Mouse (Mus musculus): Measurements from ENCODE around the gene Dnajc19. TPM values are rescaled to one million over a fixed set of nuclear protein-coding genes. Genes with fewer than 3 reads are reported as not detected.
A peak's percentile ranks its signal among the peaks of the same experiment; 100 is the strongest.

Gene Dnajc19
- polyA plus RNA-seq, 1 experiment from 2014 or later: 166 TPM

GRCm38 (mm10) chr3:34020382-34021258 lies 60.5 kb downstream of the Dnajc19 start:
- H3K27ac ChIP-seq (ENCODE audit: low read depth, low read length): peak overlapping the region; percentile 86
- peak overlapping the region; percentile 98 for H3K9ac ChIP-seq (ENCODE audit: low read length)
- H3K36me3 ChIP-seq (ENCODE audit: control insufficient read depth, insufficient read depth, low read length): no peaks in the 10 kb centered on the region
- H3K4me3 ChIP-seq (ENCODE audit: low read depth, low read length): peak overlapping the region; percentile 96
- no peaks in the 10 kb centered on the region for H3K9me3 ChIP-seq (ENCODE audit: control insufficient read depth, low read length)
- H3K27me3 ChIP-seq (ENCODE audit: control insufficient read depth, insufficient read depth, low read length): no peaks in the 10 kb centered on the region; the same call in 1 of the 2 replicates
- ATAC-seq (replicated peaks; ENCODE audit: low FRiP score) (peak; percentile 72), DNase-seq (ENCODE audit: low spot score) (no peak)
- H3K4me2 ChIP-seq (ENCODE audit: low read depth, low read length, severe bottlenecking): peak overlapping the region; percentile 60
- peaks cover 4% of the 10 kb centered on the region; the same call in 1 of the 2 replicates for H3K4me1 ChIP-seq (replicated peaks; ENCODE audit: control insufficient read depth, insufficient read depth, low read length)
- under 1% methylated on average over 39 of the region's 70 CpGs for WGBS

GRCm38 (mm10) chr3:34019540-34020381 lies 61.4 kb downstream of the Dnajc19 start, which contains the start of gene Fxr1:
Fxr1 (plus strand) TSS chr3:34019943.
- H3K9ac ChIP-seq (ENCODE audit: low read length): peak within 1 kb of the TSS; percentile 98
- H3K4me2 ChIP-seq (ENCODE audit: low read depth, low read length, severe bottlenecking): peak within 1 kb of the TSS; percentile 60
- peak; percentile 91 for DNase-seq (ENCODE audit: low spot score)
- H3K9me3 ChIP-seq (ENCODE audit: control insufficient read depth, low read length): no peaks in the 10 kb centered on the region
- peak within 1 kb of the TSS; percentile 86 for H3K27ac ChIP-seq (ENCODE audit: low read depth, low read length)
- no peaks in the 10 kb centered on the region for H3K36me3 ChIP-seq (ENCODE audit: control insufficient read depth, insufficient read depth, low read length)
- ATAC-seq (replicated peaks; ENCODE audit: low FRiP score): peak; percentile 96
- H3K4me3 ChIP-seq (ENCODE audit: low read depth, low read length): peak within 1 kb of the TSS; percentile 96
- peaks cover 4% of the 10 kb centered on the region; the same call in 1 of the 2 replicates for H3K4me1 ChIP-seq (replicated peaks; ENCODE audit: control insufficient read depth, insufficient read depth, low read length)
- 1% methylated on average over 84 of the region's 97 CpGs for WGBS
- no peaks in the 10 kb centered on the region; the same call in 1 of the 2 replicates for H3K27me3 ChIP-seq (ENCODE audit: control insufficient read depth, insufficient read depth, low read length)

- Histone ChIP-seq H3K4me3 (ENCODE audit: low read depth, low read length) (no peak overlapping the region), H3K9me3 (ENCODE audit: control insufficient read depth, low read length) (no peaks in the 10 kb centered on the region), H3K4me1 (replicated peaks; ENCODE audit: control insufficient read depth, insufficient read depth, low read length) (no peaks in the 10 kb centered on the region), H3K27ac (ENCODE audit: low read depth, low read length) (no peak overlapping the region), H3K4me2 (ENCODE audit: low read depth, low read length, severe bottlenecking) (no peak overlapping the region), H3K27me3 (ENCODE audit: control insufficient read depth, insufficient read depth, low read length) (no peaks in the 10 kb centered on the region), H3K9ac (ENCODE audit: low read length) (no peak overlapping the region), H3K36me3 (ENCODE audit: control insufficient read depth, insufficient read depth, low read length) (no peaks in the 10 kb centered on the region)
- no peak for DNase-seq (ENCODE audit: low spot score)
- no peak for ATAC-seq (replicated peaks; ENCODE audit: low FRiP score)
- 82% methylated on average over 6 of the region's 6 CpGs for WGBS
Observed at GRCm38 (mm10) chr3:34008191-34008590, 72.9 kb downstream of the Dnajc19 start.

GRCm38 (mm10) chr3:34007611-34008010 lies 73.5 kb downstream of the Dnajc19 start:
- H3K27ac ChIP-seq (ENCODE audit: low read depth, low read length): no peak overlapping the region
- no peaks in the 10 kb centered on the region for H3K36me3 ChIP-seq (ENCODE audit: control insufficient read depth, insufficient read depth, low read length)
- no peaks in the 10 kb centered on the region for H3K4me1 ChIP-seq (replicated peaks; ENCODE audit: control insufficient read depth, insufficient read depth, low read length)
- no peak overlapping the region for H3K9ac ChIP-seq (ENCODE audit: low read length)
- no peak overlapping the region for H3K4me2 ChIP-seq (ENCODE audit: low read depth, low read length, severe bottlenecking)
- no peak for DNase-seq (ENCODE audit: low spot score)
- no peaks in the 10 kb centered on the region for H3K9me3 ChIP-seq (ENCODE audit: control insufficient read depth, low read length)
- H3K4me3 ChIP-seq (ENCODE audit: low read depth, low read length): no peak overlapping the region
- WGBS: 51% methylated on average over 4 of the region's 4 CpGs
- ATAC-seq (replicated peaks; ENCODE audit: low FRiP score): no peak
- no peaks in the 10 kb centered on the region for H3K27me3 ChIP-seq (ENCODE audit: control insufficient read depth, insufficient read depth, low read length)

GRCm38 (mm10) chr3:34006824-34007223 lies 74.3 kb downstream of the Dnajc19 start:
- Histone ChIP-seq H3K27ac (ENCODE audit: low read depth, low read length) (no peak overlapping the region), H3K4me1 (replicated peaks; ENCODE audit: control insufficient read depth, insufficient read depth, low read length) (no peaks in the 10 kb centered on the region), H3K9ac (ENCODE audit: low read length) (no peak overlapping the region), H3K4me3 (ENCODE audit: low read depth, low read length) (no peak overlapping the region), H3K9me3 (ENCODE audit: control insufficient read depth, low read length) (no peaks in the 10 kb centered on the region), H3K4me2 (ENCODE audit: low read depth, low read length, severe bottlenecking) (no peak overlapping the region), H3K27me3 (ENCODE audit: control insufficient read depth, insufficient read depth, low read length) (no peaks in the 10 kb centered on the region), H3K36me3 (ENCODE audit: control insufficient read depth, insufficient read depth, low read length) (no peaks in the 10 kb centered on the region)
- DNase-seq (ENCODE audit: low spot score): no peak
- 70% methylated on average over 3 of the region's 3 CpGs for WGBS
- ATAC-seq (replicated peaks; ENCODE audit: low FRiP score): no peak

GRCm38 (mm10) chr3:34006301-34006700 lies 74.8 kb downstream of the Dnajc19 start:
- Histone ChIP-seq H3K4me1 (replicated peaks; ENCODE audit: control insufficient read depth, insufficient read depth, low read length) (no peaks in the 10 kb centered on the region), H3K27me3 (ENCODE audit: control insufficient read depth, insufficient read depth, low read length) (no peaks in the 10 kb centered on the region), H3K9ac (ENCODE audit: low read length) (no peak overlapping the region), H3K36me3 (ENCODE audit: control insufficient read depth, insufficient read depth, low read length) (no peaks in the 10 kb centered on the region), H3K27ac (ENCODE audit: low read depth, low read length) (no peak overlapping the region), H3K9me3 (ENCODE audit: control insufficient read depth, low read length) (no peaks in the 10 kb centered on the region), H3K4me3 (ENCODE audit: low read depth, low read length) (no peak overlapping the region), H3K4me2 (ENCODE audit: low read depth, low read length, severe bottlenecking) (no peak overlapping the region)
- DNase-seq (ENCODE audit: low spot score) (no peak), ATAC-seq (replicated peaks; ENCODE audit: low FRiP score) (no peak)
- 30% methylated on average over 2 of the region's 2 CpGs for WGBS

Other genes with a start within 250 kb of the Dnajc19 start
- gene Ccdc39, start 237.0 kb downstream of the Dnajc19 start, polyA plus RNA-seq (2014; fragmentation: Nextera tagmentation; extraction: Ambion mirVana): 6.9 and 9.1 TPM in 2 replicates
- 69.3 and 73.5 TPM in 2 replicates for gene Fxr1, start 61.4 kb downstream of the Dnajc19 start, polyA plus RNA-seq (2014; fragmentation: Nextera tagmentation; extraction: Ambion mirVana)

All from forebrain, embryonic 11.5 days (tissue).